Mouse (Mus musculus) macrophage (primary cell): ENCODE measurements around the gene Sardh. TPM values are rescaled to one million over a fixed set of nuclear protein-coding genes. Genes with fewer than 3 reads are reported as not detected.

Experiments
- H3K27ac ChIP-seq: fragments of 350-480 bp; formaldehyde crosslinking; 2 replicates; pipeline ENCODE4 v1.9.0; 2021
- H3K36me3 ChIP-seq: fragments of 350-480 bp; formaldehyde crosslinking; 2 replicates; pipeline ENCODE4 v1.9.0; 2021; ENCODE audit errors: inconsistent target
- H3K4me3 ChIP-seq: fragments of 350-480 bp; formaldehyde crosslinking; 2 replicates; pipeline ENCODE4 v1.9.0; 2021; ENCODE audit errors: inconsistent target
- H3K79me2 ChIP-seq: fragments of 350-480 bp; formaldehyde crosslinking; 2 replicates; pipeline ENCODE4 v1.9.0; 2021; ENCODE audit errors: inconsistent target
- WGBS: methylation state at CpG from one replicate; pipeline ENCODE4 v1.1.7; 2026; ENCODE audit warnings: inconsistent platforms; ENCODE audit not compliant: missing documents; 5-methylcytosine and 5-hydroxymethylcytosine counted together
- polyA plus RNA-seq: library from polyadenylated mRNA; stranded (reverse); fragments of 250-400 nt; gene quantifications from 3 replicates; pipeline ENCODE4 v1.2.4, GENCODE M21; 2018; ENCODE audit warnings: inconsistent platforms
- total RNA-seq, 78 experiments: library from RNA; depleted of rRNA; stranded (reverse); fragments of 250-400 nt; gene quantifications; 1 replicate in 9 of 78; 2 replicates in 24 of 78; 3 replicates in 43 of 78; 4 replicates in 2 of 78; pipeline ENCODE4 v1.2.4; 2018; ENCODE audit warnings: inconsistent platforms in 56 of 78

Sardh gene
- total RNA-seq (2018; cell fraction: chromatin; rRNA removed): 1 to 10 TPM in 14 of 26 experiments, under 1 TPM in 6, not detected in 6; 0.15 to 6.9 (median 1.5) TPM
- 1 to 10 TPM in 12 of 26 experiments, under 1 TPM in 9, not detected in 5; 0.07 to 2.9 (median 1.1) TPM for total RNA-seq (2018; cell fraction: cytosol; rRNA removed)
- 1 to 10 TPM in 7 of 26 experiments, under 1 TPM in 8, not detected in 11; 0.15 to 2.7 (median 0.86) TPM for total RNA-seq (2018; cell fraction: nucleus; rRNA removed)
- polyA plus RNA-seq: 0.89 to 2.1 TPM (median 1.0 TPM) in 3 replicates

GRCm38 (mm10) chr2:27248211-27248610 is at the start of gene Sardh:
TSS of gene Sardh (minus strand) at chr2:27248337.
- H3K4me3 ChIP-seq: no peak within 1 kb of the TSS
- H3K27ac ChIP-seq: no peak within 1 kb of the TSS
- no peaks in the 10 kb centered on the region for H3K79me2 ChIP-seq
- no peaks in the 10 kb centered on the region for H3K36me3 ChIP-seq
- 75% methylated on average over 2 of the region's 2 CpGs for WGBS

- H3K27ac ChIP-seq: no peak overlapping the region
- WGBS: 80% methylated on average over 8 of the region's 9 CpGs
- peaks cover 27% of the 10 kb centered on the region; the same call in 1 of the 2 replicates for H3K36me3 ChIP-seq
- no peak overlapping the region for H3K4me3 ChIP-seq
- H3K79me2 ChIP-seq: no peaks in the 10 kb centered on the region
Measured at GRCm38 (mm10) chr2:27296656-27297406, 48.7 kb upstream of the Sardh start.

DNA sequence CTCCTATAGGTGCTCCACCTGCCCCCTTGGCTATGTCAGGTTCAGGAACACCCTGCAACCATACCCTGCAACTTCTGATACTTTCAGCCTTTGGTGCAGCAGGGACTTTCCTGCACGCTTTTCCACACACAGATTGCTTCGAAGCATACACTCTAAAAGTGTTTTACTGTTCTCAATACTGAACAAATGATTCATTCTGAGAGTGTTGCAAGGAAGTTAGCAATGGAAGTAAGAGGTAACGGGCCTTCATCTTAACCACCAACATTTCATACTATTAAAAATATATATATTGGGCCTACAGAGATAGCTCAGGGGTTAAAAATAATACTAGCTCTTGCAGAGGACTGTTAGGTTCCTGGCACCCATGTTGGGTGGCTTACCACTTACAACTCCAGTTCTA is 46.6 kb upstream of the Sardh start:
- 93% methylated on average over 3 of the region's 3 CpGs for WGBS

DNA sequence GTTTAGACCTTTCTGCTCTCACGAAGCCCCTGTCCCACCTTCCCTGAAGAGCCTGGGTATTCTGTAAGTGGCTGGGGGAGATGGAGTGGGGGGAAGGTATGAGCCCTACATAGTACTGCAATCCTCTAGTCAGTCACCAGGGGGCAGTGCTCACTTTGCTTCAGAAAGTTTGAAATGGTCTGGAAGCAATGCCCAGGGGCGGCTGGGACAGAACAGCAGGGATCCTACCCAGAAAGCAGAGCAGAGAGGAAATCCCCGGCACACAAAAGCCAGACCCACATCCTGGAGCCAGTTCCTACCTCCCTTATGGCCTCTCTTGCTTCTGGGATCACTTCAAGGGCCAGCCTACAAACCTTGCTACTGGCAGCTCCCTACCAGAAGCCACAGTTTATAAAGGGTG is 40.9 kb upstream of the Sardh start:
- Histone ChIP-seq H3K27ac (no peak overlapping the region), H3K4me3 (no peak overlapping the region), H3K79me2 (no peaks in the 10 kb centered on the region), H3K36me3 (peaks cover 48% of the 10 kb centered on the region)
- 20% methylated on average over 3 of the region's 3 CpGs for WGBS

More for the DNA sequence above, 46.6 kb upstream of the Sardh start:
- Histone ChIP-seq H3K36me3 (peaks cover 42% of the 10 kb centered on the region; the same call in 1 of the 2 replicates), H3K27ac (no peak overlapping the region), H3K4me3 (no peak overlapping the region), H3K79me2 (no peaks in the 10 kb centered on the region)

DNA sequence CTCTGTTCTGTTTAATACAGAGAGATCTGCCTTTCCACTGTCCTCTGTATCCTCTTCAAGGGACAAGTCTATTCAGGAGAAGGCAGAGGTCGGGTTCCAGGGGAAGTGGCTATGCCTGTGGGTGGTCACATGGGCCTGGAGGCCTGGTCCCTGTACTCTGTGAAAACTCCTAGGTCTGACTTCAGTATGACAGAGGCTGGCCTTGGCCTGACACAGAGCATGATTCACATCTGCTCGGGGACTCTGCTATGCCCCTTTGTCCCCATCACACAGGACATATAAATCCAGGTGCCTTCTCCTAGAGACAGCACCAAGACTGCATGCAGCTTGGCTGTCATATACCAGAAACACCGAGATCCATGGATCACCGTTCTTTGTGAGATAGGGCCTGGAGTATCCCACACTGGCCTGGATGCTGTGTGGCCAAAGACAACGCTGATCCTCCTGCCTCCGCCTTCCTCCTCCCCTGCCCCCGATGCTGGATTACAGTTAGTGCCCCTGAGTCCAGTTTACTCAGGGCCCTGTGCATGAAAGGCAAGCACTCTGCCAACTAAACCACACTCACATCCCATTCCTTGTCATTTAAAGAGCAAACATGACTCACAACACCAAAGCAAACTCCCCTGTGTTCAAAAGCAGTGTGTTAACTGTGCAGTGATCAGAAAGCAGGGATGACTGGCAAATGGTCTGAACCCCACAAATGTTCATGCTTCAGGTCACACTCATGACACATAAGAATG is 39.0 kb upstream of the Sardh start:
- no peak overlapping the region for H3K4me3 ChIP-seq
- H3K79me2 ChIP-seq: no peaks in the 10 kb centered on the region
- WGBS: 86% methylated on average over 7 of the region's 7 CpGs
- no peak overlapping the region for H3K27ac ChIP-seq
- peaks cover 56% of the 10 kb centered on the region for H3K36me3 ChIP-seq

DNA sequence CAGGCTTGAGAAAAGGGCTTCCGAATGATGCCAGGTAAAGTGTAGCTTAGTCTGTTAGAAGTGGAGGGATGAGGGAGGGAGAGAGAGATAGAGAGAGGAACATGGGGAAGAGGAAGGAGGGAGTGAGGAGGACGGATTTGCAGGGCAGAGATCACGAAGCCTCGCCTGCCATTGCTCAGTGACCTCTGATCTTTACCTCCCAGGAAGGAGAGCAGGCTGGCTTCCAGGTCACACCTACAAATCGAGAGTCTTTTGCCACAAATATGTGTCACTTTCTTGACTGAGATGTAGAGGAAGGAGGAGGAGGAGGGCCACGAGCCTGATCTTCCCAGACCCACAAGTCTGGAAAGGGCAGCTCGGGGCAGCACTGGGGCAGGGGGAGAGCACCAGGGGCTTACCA is 36.3 kb upstream of the Sardh start:
- peaks cover 48% of the 10 kb centered on the region for H3K36me3 ChIP-seq
- 85% methylated on average over 7 of the region's 7 CpGs for WGBS
- H3K4me3 ChIP-seq: no peak overlapping the region
- H3K27ac ChIP-seq: no peak overlapping the region
- H3K79me2 ChIP-seq: no peaks in the 10 kb centered on the region

GRCm38 (mm10) chr2:27281771-27282170 is 33.6 kb upstream of the Sardh start:
- H3K27ac ChIP-seq: no peak overlapping the region
- WGBS: 94% methylated on average over 9 of the region's 9 CpGs
- H3K36me3 ChIP-seq: peaks cover 69% of the 10 kb centered on the region
- no peaks in the 10 kb centered on the region for H3K79me2 ChIP-seq
- no peak overlapping the region for H3K4me3 ChIP-seq

DNA sequence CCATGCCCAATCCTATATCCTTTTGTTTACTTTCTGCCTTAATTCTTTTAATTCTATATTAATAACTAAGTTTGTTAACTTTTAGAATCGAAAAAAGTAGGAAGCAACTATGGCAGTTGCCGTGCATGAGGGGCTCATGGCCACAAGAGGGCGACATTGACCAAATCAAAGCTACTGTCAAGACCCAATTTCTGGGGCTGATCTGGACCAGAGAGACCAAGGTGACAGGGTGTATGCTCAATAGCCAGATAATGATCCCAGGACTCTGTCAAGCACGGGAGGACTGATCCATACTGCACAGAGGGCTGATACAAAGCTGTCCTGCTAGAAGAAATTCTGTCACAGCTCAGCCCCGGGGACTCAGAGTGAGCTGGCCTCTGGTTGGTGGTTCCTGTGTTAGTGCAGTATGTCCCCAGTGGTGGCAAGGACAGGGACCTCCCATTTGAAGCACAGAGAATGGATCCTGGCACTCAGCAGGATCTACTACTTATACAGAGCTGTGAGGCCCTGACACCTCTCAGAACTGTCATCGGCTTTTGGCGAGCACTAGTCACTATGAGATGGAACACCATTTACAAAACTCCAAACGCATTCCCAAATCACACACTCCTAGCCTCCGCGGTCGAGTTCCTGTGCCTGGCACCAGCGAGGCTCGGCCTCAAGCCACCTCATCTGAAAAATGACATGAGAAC is 32.9 kb upstream of the Sardh start:
- no peaks in the 10 kb centered on the region for H3K79me2 ChIP-seq
- H3K27ac ChIP-seq: no peak overlapping the region
- no peak overlapping the region for H3K4me3 ChIP-seq
- H3K36me3 ChIP-seq: peaks cover 68% of the 10 kb centered on the region
- 68% methylated on average over 13 of the region's 13 CpGs for WGBS

- peaks cover 76% of the 10 kb centered on the region for H3K36me3 ChIP-seq
Measured at GRCm38 (mm10) chr2:27278859-27279258, 30.7 kb upstream of the Sardh start.

DNA sequence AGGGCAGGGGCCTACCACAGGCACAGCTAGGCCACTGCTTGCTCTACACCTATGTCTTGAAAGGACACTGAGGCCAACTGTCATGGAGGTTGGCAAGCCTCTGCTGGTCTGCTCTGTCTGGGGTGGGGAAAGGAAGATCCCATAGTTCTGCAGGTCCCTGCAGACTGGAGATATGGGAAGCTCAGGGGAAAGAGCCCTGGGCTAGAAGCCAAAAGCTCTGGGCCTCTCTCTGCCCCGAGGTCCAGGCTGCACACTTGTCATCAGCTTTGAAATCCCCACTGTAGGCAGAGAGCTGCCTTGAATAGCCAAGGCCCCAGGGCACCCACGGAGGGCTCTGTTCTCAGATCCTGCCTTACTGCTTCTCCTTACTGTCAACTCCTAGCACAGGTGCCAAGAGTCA is 20.2 kb upstream of the Sardh start:
- H3K36me3 ChIP-seq: peaks cover 67% of the 10 kb centered on the region

More at GRCm38 (mm10) chr2:27278859-27279258, 30.7 kb upstream of the Sardh start:
- Histone ChIP-seq H3K27ac (no peak overlapping the region), H3K79me2 (no peaks in the 10 kb centered on the region), H3K4me3 (no peak overlapping the region)
- WGBS: 94% methylated on average over 5 of the region's 7 CpGs

GRCm38 (mm10) chr2:27265819-27266218 is 17.7 kb upstream of the Sardh start:
- no peak overlapping the region for H3K27ac ChIP-seq
- peaks cover 56% of the 10 kb centered on the region for H3K36me3 ChIP-seq
- H3K4me3 ChIP-seq: no peak overlapping the region
- 13% methylated on average over 3 of the region's 3 CpGs for WGBS
- H3K79me2 ChIP-seq: no peaks in the 10 kb centered on the region

More for the DNA sequence above, 20.2 kb upstream of the Sardh start:
- Histone ChIP-seq H3K4me3 (no peak overlapping the region), H3K27ac (no peak overlapping the region), H3K79me2 (no peaks in the 10 kb centered on the region)
- WGBS: 60% methylated on average over 2 of the region's 2 CpGs

GRCm38 (mm10) chr2:27262984-27263383 is 14.8 kb upstream of the Sardh start:
- Histone ChIP-seq H3K27ac (no peak overlapping the region), H3K36me3 (peaks cover 28% of the 10 kb centered on the region), H3K79me2 (no peaks in the 10 kb centered on the region), H3K4me3 (no peak overlapping the region)
- 94% methylated on average over 4 of the region's 4 CpGs for WGBS

- Histone ChIP-seq H3K27ac (no peak overlapping the region), H3K4me3 (no peak overlapping the region), H3K36me3 (no peaks in the 10 kb centered on the region), H3K79me2 (no peaks in the 10 kb centered on the region)
Measured at GRCm38 (mm10) chr2:27251434-27251833, 3.3 kb upstream of the Sardh start.

GRCm38 (mm10) chr2:27247487-27247863 is 662 bp downstream of the Sardh start:
- H3K79me2 ChIP-seq: no peaks in the 10 kb centered on the region
- H3K27ac ChIP-seq: no peak overlapping the region
- no peaks in the 10 kb centered on the region for H3K36me3 ChIP-seq
- no peak overlapping the region for H3K4me3 ChIP-seq
- 46% methylated on average over 2 of the region's 2 CpGs for WGBS
